Mouse (Mus musculus) heart, embryonic 15.5 days (tissue): ENCODE data around the gene Itga2b. TPM values are rescaled to one million over a fixed set of nuclear protein-coding genes. Genes with fewer than 3 reads are reported as not detected.

Source experiments
- ATAC-seq: fragments of 200-750 bp; cut with Nextera tagmentation; replicated peaks from 2 replicates; pipeline ENCODE4 v1.8.0; 2017; ENCODE audit warnings: low read depth, moderate TSS enrichment; ENCODE audit not compliant: insufficient number of reproducible peaks, insufficient read depth, low FRiP score
- H3K27ac ChIP-seq: fragments of 300-500 bp; sonication (generic); 2 replicates; pipeline ENCODE4 v1.5.1; 2015; ENCODE audit warnings: mild to moderate bottlenecking, inconsistent platforms
- H3K27me3 ChIP-seq: fragments of 300-500 bp; sonication (generic); 2 replicates; pipeline ENCODE4 v1.6.1; 2015; ENCODE audit warnings: inconsistent platforms
- H3K36me3 ChIP-seq: fragments of 300-500 bp; sonication (generic); 2 replicates; pipeline ENCODE4 v1.6.1; 2015; ENCODE audit warnings: mild to moderate bottlenecking, inconsistent platforms
- H3K4me1 ChIP-seq: fragments of 300-500 bp; sonication (generic); replicated peaks from 2 replicates; pipeline ENCODE4 v1.6.1; 2015; ENCODE audit warnings: inconsistent platforms
- H3K4me2 ChIP-seq: fragments of 300-500 bp; sonication (generic); 2 replicates; pipeline ENCODE4 v1.6.1; 2015; ENCODE audit warnings: inconsistent platforms, mild to moderate bottlenecking, moderate library complexity
- H3K4me3 ChIP-seq: fragments of 300-500 bp; sonication (generic); 2 replicates; pipeline ENCODE4 v1.5.1; 2015; ENCODE audit warnings: mild to moderate bottlenecking, inconsistent platforms
- H3K9ac ChIP-seq: fragments of 300-500 bp; sonication (generic); 2 replicates; pipeline ENCODE4 v1.6.1; 2015; ENCODE audit warnings: mild to moderate bottlenecking, inconsistent platforms
- H3K9me3 ChIP-seq: fragments of 300-500 bp; sonication (generic); replicated peaks from 2 replicates; pipeline ENCODE4 v1.6.1; 2016; ENCODE audit warnings: inconsistent platforms
- WGBS: fragments of 180-500 bp; shearing (Covaris S2); methylation state at CpG from one replicate; pipeline ENCODE4 v1.1.7; 2015; ENCODE audit warnings: mixed read lengths; 5-methylcytosine and 5-hydroxymethylcytosine counted together
- polyA plus RNA-seq: library from polyadenylated mRNA; unstranded; fragments of >200 nt; fragmentation: Nextera tagmentation; extraction: Ambion mirVana; gene quantifications from 2 replicates; pipeline ENCODE4 v1.2.1, GENCODE M21; 2015

Itga2b gene
- polyA plus RNA-seq, 1 experiment from 2014 or later = 8.7 TPM

DNA sequence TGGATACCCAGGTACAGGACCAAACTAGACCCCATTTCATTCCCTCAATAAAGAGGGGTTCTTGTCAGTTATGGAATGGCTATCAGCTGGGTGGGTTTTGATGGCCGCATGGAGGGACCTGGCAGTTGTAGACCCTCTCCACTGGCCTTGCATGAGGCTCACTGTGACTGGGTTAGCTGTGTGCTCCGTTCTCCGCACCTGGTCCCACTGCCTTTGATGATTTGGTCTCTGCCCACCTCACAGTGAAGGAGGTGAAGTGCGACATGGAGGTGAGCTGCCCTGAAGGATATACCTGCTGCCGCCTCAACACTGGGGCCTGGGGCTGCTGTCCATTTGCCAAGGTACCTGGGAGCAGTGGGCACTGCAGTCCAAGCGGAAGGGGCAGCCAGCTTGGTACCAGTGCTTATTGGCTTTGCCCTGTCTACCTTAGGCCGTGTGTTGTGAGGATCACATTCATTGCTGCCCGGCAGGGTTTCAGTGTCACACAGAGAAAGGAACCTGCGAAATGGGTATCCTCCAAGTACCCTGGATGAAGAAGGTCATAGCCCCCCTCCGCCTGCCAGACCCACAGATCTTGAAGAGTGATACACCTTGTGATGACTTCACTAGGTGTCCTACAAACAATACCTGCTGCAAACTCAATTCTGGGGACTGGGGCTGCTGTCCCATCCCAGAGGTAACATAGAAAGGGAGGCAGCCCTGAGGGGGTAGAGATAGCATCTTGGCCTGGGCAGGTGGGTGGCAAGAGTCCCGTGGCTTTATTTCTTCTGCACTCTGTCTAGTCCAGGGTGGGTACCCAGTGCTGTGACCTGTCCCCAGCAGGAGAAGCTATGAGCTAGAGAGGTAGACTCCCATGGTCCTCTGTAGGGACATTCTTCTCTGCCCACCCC is 34.9 kb downstream of the Itga2b start:
- Histone ChIP-seq H3K27ac (no peak overlapping the region), H3K4me3 (no peak overlapping the region), H3K9me3 (no peaks in the 10 kb centered on the region), H3K4me1 (peaks cover 62% of the 10 kb centered on the region), H3K27me3 (peaks cover 4% of the 10 kb centered on the region; the same call in 1 of the 2 replicates), H3K9ac (no peak overlapping the region), H3K4me2 (no peak overlapping the region), H3K36me3 (peaks cover 33% of the 10 kb centered on the region; the same call in 1 of the 2 replicates)
- 88% methylated on average over 11 of the region's 11 CpGs for WGBS
- no peak for ATAC-seq

DNA sequence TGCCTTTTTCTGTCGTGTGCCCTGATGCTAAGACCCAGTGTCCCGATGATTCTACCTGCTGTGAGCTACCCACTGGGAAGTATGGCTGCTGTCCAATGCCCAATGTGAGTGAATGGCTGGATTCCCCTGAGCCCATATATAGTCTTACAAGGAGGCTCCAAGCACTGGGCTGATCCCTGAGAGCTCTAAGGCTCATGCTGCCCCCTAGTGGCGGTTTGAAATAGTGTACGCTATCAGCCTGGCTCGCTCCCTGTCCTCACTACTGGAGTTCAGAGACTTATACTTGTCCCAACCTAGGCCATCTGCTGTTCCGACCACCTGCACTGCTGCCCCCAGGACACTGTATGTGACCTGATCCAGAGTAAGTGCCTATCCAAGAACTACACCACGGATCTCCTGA is 35.5 kb downstream of the Itga2b start:
- no peaks in the 10 kb centered on the region for H3K9me3 ChIP-seq
- H3K4me1 ChIP-seq = peaks cover 68% of the 10 kb centered on the region
- H3K4me2 ChIP-seq = no peak overlapping the region
- no peak overlapping the region for H3K9ac ChIP-seq
- no peak for ATAC-seq
- peaks cover 26% of the 10 kb centered on the region; the same call in 1 of the 2 replicates for H3K36me3 ChIP-seq
- peaks cover 4% of the 10 kb centered on the region; the same call in 1 of the 2 replicates for H3K27me3 ChIP-seq
- WGBS = 14% methylated on average over 7 of the region's 7 CpGs
- no peak overlapping the region for H3K4me3 ChIP-seq
- H3K27ac ChIP-seq = no peak overlapping the region

DNA sequence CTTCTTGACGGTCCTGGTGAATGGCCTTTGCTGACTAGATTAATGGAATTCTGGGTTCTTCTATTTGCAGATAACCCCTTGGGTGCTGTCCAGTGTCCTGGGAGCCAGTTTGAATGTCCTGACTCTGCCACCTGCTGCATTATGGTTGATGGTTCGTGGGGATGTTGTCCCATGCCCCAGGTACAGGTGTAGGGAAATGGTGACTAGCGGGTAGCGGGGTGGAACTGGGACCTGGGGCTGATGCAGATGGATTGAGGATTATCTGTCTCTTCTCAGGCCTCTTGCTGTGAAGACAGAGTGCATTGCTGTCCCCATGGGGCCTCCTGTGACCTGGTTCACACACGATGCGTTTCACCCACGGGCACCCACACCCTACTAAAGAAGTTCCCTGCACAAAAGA is 36.1 kb downstream of the Itga2b start:
- WGBS = 89% methylated on average over 7 of the region's 7 CpGs
- Histone ChIP-seq H3K4me2 (no peak overlapping the region), H3K9ac (no peak overlapping the region), H3K27ac (no peak overlapping the region), H3K27me3 (no peaks in the 10 kb centered on the region), H3K36me3 (peaks cover 22% of the 10 kb centered on the region; the same call in 1 of the 2 replicates), H3K4me3 (no peak overlapping the region), H3K4me1 (peaks cover 69% of the 10 kb centered on the region), H3K9me3 (no peaks in the 10 kb centered on the region)
- no peak for ATAC-seq

DNA sequence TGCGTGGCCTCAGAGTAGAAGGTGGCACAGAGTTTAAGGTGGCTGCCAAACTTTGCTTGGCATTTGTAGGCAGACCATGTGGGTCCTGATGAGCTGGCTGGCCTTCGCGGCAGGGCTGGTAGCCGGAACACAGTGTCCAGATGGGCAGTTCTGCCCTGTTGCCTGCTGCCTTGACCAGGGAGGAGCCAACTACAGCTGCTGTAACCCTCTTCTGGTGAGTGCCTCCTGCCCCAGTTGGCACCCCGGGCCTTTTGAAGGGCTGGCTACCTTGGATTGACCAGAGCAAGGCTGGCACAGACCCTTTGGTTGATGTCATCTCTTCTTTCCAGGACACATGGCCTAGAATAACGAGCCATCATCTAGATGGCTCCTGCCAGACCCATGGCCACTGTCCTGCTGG is 37.0 kb downstream of the Itga2b start:
- H3K4me3 ChIP-seq = no peak overlapping the region
- 0 out of 2 replicates have a peak overlapping the region, but pooled peaks have one; percentile 34 for H3K9ac ChIP-seq
- no peak overlapping the region for H3K27ac ChIP-seq
- 91% methylated on average over 6 of the region's 6 CpGs for WGBS
- H3K36me3 ChIP-seq = peaks cover 19% of the 10 kb centered on the region; the same call in 1 of the 2 replicates
- peaks cover 61% of the 10 kb centered on the region for H3K4me1 ChIP-seq
- H3K27me3 ChIP-seq = no peaks in the 10 kb centered on the region
- no peaks in the 10 kb centered on the region for H3K9me3 ChIP-seq
- no peak for ATAC-seq
- H3K4me2 ChIP-seq = no peak overlapping the region

DNA sequence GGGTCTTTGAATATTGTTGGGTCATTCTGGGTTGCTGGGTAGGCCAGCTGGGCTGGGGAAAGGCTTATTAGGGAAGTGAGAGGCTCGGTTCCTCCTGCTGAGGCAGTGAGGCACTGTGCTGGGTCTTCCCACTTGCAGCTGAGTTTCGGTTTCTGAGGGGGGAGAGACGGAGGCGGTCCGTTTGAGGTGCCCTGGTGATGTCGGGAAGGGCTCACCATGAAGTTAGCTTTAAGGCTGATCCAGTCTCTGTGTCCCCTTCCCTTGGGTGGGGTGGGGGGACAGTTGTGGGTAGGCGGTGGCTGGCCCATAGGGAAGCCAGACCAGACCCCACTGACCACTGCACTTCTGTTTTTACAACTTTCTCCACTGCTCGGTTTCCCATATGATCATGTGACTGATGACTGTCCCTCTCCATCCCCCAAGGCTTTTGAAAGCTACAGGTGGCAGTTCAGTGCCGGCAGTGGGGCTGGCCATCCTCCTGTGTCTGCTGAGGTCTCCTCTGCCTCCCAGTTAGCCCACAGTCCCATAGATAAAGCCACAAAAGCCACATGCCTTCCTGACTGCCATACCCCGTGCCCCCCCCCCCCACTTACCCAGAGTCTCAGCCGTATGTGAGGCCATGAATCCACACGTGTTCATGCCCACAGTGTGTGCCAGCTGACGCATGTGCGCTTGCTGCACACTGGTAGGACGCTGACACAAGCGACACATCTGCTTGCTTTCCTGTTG is 37.6 kb downstream of the Itga2b start:
- H3K4me3 ChIP-seq = peak overlapping the region; percentile 17
- H3K9me3 ChIP-seq = no peaks in the 10 kb centered on the region
- peak overlapping the region; percentile 28; the same call in 1 of the 2 replicates for H3K9ac ChIP-seq
- WGBS = 48% methylated on average over 16 of the region's 16 CpGs
- peaks cover 55% of the 10 kb centered on the region for H3K4me1 ChIP-seq
- no peaks in the 10 kb centered on the region for H3K27me3 ChIP-seq
- H3K36me3 ChIP-seq = peaks cover 19% of the 10 kb centered on the region; the same call in 1 of the 2 replicates
- H3K4me2 ChIP-seq = peak overlapping the region; percentile 40
- H3K27ac ChIP-seq = no peak overlapping the region
- ATAC-seq = no peak

DNA sequence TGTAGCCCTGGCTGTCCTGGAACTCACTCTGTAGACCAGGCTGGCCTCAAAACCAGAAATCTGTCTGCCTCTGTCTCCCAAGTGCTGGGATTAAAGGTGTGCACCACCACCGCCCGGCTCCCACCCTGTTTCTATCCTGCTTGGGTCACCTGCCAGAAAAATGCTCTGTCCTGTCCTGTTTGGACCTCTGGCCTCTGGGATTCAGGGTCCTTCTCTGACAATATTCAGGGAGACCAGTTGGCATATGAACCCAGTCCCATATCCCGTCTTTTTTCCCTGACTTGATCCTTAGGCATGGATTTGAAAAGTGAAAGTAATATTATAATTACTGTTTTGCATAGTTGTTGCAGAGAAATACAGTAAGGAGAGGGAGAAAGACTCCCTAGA is 38.2 kb downstream of the Itga2b start:
- Histone ChIP-seq H3K9me3 (no peaks in the 10 kb centered on the region), H3K4me2 (peak overlapping the region; percentile 40), H3K4me3 (peak overlapping the region; percentile 17), H3K9ac (peak overlapping the region; percentile 28; the same call in 1 of the 2 replicates), H3K27me3 (no peaks in the 10 kb centered on the region), H3K4me1 (peaks cover 50% of the 10 kb centered on the region), H3K36me3 (peaks cover 19% of the 10 kb centered on the region; the same call in 1 of the 2 replicates), H3K27ac (no peak overlapping the region)
- ATAC-seq = no peak
- WGBS = 72% methylated on average over 3 of the region's 3 CpGs

DNA sequence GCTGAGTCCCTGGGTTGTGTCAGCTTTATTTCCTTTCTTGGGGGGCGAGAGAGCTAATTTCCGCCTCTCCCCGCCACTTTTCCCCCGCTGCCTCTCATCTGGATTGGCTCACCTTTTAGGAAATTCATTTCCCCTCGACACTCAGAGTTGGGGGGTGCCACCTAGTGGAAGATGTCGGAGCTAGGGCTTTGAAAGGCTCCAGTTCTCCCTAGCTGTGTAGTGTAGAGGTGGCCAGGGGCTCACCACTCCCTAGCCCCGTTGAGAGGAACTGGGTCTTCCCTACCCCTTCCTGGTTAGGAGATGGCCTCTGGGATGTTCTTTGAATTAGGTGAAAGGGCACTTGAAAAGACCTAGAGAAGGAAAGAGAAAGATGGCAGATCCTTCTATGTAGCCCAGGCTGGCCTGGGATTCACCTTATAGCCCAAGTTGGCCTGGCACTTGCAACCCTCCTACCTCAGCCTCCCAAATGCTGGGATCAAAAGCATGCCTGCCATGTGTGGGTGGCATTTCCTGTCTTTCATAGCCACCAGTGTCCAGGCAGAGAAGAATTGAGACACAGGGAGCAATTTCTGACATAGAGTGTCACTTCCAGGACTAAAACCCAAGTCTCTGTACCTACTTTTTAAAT is 38.8 kb downstream of the Itga2b start:
- Histone ChIP-seq H3K9ac (peak overlapping the region; percentile 76), H3K4me2 (peak overlapping the region; percentile 89), H3K4me1 (peaks cover 46% of the 10 kb centered on the region), H3K27ac (peak overlapping the region; percentile 85), H3K36me3 (peaks cover 14% of the 10 kb centered on the region; the same call in 1 of the 2 replicates), H3K9me3 (no peaks in the 10 kb centered on the region), H3K4me3 (peak overlapping the region; percentile 86), H3K27me3 (no peaks in the 10 kb centered on the region)
- WGBS = 0% methylated on average over 7 of the region's 7 CpGs
- ATAC-seq = 0 out of 2 replicates have a peak, but pooled peaks have one; percentile 27

DNA sequence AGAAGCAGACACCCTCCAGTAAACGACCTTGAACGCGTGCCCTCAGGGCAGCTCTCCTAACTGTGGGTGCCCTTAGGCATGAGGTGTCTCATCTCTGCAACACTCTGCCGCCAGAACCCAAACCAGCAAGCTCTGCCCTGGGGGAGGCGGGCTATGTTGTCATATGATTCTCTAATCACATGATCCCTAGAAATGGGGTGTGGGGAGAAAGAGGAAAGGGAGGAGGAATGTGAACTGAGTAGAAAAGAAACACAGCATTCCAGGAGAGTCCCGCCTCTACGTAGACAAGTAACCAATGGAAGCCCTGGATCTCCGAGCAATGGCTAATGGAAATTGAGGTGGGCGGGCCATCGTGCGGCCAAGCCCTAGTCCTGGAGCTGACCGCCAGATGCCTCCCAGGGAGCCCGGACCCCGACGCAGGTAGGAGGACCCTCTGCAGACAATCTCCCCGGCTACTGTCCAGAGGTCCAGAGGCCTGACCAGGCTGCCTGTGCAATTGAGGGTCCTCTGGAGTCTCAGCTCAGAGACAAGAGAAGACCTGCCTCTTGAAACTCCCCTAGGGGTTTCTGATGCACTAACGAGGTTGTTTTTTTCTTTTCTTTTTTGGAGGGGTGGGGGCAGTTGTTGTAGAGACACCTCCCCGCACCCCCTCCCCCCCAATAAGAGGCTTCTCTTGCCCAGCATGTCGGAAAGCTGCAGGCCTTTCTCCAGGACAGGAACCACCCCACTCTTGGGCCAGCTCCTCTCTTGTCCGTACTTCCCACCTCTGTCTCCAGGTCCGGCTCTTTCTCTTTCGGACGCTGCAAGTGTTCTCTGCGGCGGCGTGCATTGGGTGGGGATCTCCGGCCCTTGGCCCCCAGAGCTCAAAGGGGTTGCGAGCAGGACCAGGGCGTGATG is 39.6 kb downstream of the Itga2b start, which contains the start of gene Grn:
Grn (plus strand) TSS at position 195 of the 897 bp plus-strand sequence.
- peak; percentile 93 for ATAC-seq

DNA sequence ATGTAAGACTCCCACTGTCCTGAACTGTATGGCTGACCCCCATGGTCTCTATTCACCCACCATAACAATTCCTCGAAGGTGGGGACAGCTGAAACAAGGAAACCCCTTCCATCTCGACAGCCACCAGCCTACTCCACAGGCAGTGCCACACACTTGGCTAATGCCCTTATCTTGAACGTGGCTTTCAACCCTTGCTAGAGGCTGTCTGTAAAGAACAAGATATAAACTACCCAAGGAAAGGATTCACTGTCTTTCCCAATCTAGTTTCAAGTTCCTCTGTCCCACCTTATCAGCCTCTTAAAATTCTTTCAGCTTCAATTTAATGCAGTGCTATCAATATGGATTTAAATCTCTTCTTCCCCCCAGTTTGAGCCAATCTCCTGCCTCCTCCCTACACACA is 40.4 kb downstream of the Itga2b start:
- ATAC-seq = no peak
- H3K4me1 ChIP-seq = peaks cover 38% of the 10 kb centered on the region
- peak overlapping the region; percentile 74 for H3K27ac ChIP-seq
- peak overlapping the region; percentile 89 for H3K4me2 ChIP-seq
- 16% methylated on average over 3 of the region's 3 CpGs for WGBS
- no peaks in the 10 kb centered on the region for H3K9me3 ChIP-seq
- peaks cover under 1% of the 10 kb centered on the region; the same call in 1 of the 2 replicates for H3K36me3 ChIP-seq
- no peaks in the 10 kb centered on the region for H3K27me3 ChIP-seq
- peak overlapping the region; percentile 74 for H3K9ac ChIP-seq
- peak overlapping the region; percentile 86 for H3K4me3 ChIP-seq

More for the DNA sequence above, 39.6 kb downstream of the Itga2b start, which contains the start of gene Grn:
- Histone ChIP-seq H3K4me3 (peak within 1 kb of the TSS; percentile 86), H3K4me2 (peak within 1 kb of the TSS; percentile 89), H3K27ac (peak within 1 kb of the TSS; percentile 85), H3K9ac (peak within 1 kb of the TSS; percentile 76), H3K9me3 (no peaks in the 10 kb centered on the region), H3K36me3 (peaks cover 9% of the 10 kb centered on the region; the same call in 1 of the 2 replicates), H3K4me1 (peaks cover 38% of the 10 kb centered on the region), H3K27me3 (no peaks in the 10 kb centered on the region)
- WGBS = under 1% methylated on average over 29 of the region's 29 CpGs

DNA sequence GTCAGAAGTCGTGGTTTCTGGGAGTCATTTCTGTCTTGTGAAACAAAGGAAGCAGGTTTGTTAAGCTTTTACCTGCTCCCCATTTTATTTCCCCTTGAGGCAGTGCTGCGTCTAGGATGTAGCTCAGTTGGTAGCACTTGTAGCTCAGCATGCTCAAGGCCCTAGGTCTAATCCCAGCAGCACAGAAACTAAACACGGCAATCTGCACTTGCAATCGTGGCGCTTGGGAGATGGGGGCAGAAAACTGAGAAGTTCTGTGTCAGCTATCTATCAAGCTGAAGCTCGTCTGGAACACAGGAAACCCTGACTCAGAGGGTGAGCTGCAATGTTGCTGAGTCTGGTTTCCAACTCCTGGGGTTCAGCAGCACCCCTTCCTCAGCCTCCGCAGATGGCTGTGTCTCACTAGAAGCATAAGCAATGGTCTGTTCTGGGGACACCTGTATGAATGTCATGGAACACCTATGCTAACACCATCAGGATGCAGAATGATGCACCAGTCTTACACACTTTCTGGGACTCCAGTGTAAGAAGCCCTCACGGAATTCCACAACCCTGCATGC is 40.9 kb downstream of the Itga2b start:
- Histone ChIP-seq H3K36me3 (no peaks in the 10 kb centered on the region), H3K9me3 (no peaks in the 10 kb centered on the region), H3K27ac (0 out of 2 replicates have a peak overlapping the region, but pooled peaks have one; percentile 74), H3K4me3 (peak overlapping the region; percentile 86), H3K4me2 (peak overlapping the region; percentile 89; the same call in 1 of the 2 replicates), H3K9ac (peak overlapping the region; percentile 74), H3K27me3 (no peaks in the 10 kb centered on the region), H3K4me1 (peaks cover 35% of the 10 kb centered on the region)
- ATAC-seq = no peak
- WGBS = 60% methylated on average over 8 of the region's 8 CpGs
